Mouse (Mus musculus) intestine, embryonic 15.5 days (tissue): ENCODE measurements at regions not wholly inside any gene's neighbourhood (a gene's known extent, or its start where the extent isn't known, plus 50 kb on each side); places are given as distances from the start of the nearest gene placed in this dataset.

ENCODE experiments used
- ATAC-seq: fragments of 200-750 bp; cut with Nextera tagmentation; 2 replicates; pipeline ENCODE4 v1.8.0; 2017; ENCODE audit warnings: moderate TSS enrichment, moderate library complexity
- H3K27ac ChIP-seq: fragments of 300-500 bp; sonication (generic); 2 replicates; pipeline ENCODE4 v1.5.1; 2015; ENCODE audit warnings: mild to moderate bottlenecking, inconsistent platforms
- H3K27me3 ChIP-seq: fragments of 300-500 bp; sonication (generic); replicated peaks from 2 replicates; pipeline ENCODE4 v1.6.1; 2015; ENCODE audit warnings: inconsistent platforms
- H3K36me3 ChIP-seq: fragments of 300-500 bp; sonication (generic); 2 replicates; pipeline ENCODE4 v1.6.1; 2015; ENCODE audit warnings: inconsistent platforms
- H3K4me1 ChIP-seq: fragments of 300-500 bp; sonication (generic); replicated peaks from 2 replicates; pipeline ENCODE4 v1.6.1; 2015; ENCODE audit warnings: inconsistent platforms
- H3K4me2 ChIP-seq: fragments of 300-500 bp; sonication (generic); replicated peaks from 2 replicates; pipeline ENCODE4 v1.6.1; 2015; ENCODE audit warnings: mild to moderate bottlenecking, inconsistent platforms
- H3K4me3 ChIP-seq: fragments of 300-500 bp; sonication (generic); replicated peaks from 2 replicates; pipeline ENCODE4 v1.5.1; 2015; ENCODE audit warnings: inconsistent platforms
- H3K9ac ChIP-seq: fragments of 300-500 bp; sonication (generic); 2 replicates; pipeline ENCODE4 v1.6.1; 2015; ENCODE audit warnings: inconsistent platforms
- H3K9me3 ChIP-seq: fragments of 300-500 bp; sonication (generic); 2 replicates; pipeline ENCODE4 v1.6.1; 2016; ENCODE audit warnings: inconsistent platforms
- WGBS: fragments of 180-500 bp; shearing (Covaris S2); methylation state at CpG from one replicate; pipeline ENCODE4 v1.1.7; 2015; 5-methylcytosine and 5-hydroxymethylcytosine counted together

DNA sequence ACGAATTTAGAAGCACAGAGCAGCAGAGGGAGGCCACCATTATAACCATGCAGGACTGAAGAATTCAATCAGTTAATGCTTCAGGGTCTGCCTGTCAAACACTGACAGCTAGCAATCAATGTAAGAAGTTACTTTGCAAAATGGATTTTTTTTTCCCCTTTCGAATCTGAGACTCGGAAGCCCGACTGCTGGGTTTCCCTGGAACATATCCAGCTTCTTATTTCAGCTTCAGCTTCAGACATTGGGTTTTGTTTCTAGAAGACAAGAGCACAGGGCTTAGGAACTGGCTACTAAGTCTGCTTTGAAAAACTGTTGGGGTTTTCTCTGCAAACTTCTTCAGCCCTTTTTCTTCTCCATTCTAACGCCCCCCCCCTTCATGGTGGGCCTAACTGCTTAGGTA is 288.4 kb downstream of the Sox4 start:
- WGBS, result 44% methylated on average over 5 of the region's 5 CpGs

DNA sequence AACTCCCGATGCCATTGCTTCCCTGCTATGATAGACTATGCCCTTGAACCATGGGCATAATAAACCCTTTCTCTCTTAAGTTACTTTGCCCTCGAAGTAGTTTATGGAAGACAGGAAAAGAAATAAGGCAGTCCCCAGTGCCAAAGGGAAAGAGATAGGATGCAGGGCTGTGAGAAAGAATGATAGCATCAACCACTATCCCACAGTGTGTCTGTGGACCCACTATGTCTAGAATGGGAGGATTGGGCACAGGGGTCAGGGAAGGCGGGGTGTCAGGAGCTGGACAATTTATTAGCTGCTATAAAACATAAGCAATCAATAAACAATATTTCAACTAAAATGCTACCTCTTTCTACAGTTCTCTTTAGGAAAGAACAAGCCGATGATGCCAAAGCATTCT is 288.8 kb downstream of the Sox4 start:
- Histone ChIP-seq H3K36me3 (no peaks in the 10 kb centered on the region), H3K27me3 (no peaks in the 10 kb centered on the region), H3K4me1 (peaks cover 21% of the 10 kb centered on the region), H3K4me3 (no peak overlapping the region), H3K9me3 (no peaks in the 10 kb centered on the region), H3K27ac (no peak overlapping the region), H3K9ac (no peak overlapping the region), H3K4me2 (no peak overlapping the region)
- 44% methylated on average over 4 of the region's 4 CpGs for WGBS
- ATAC-seq, result no peak

More for the DNA sequence above, 288.4 kb downstream of the Sox4 start:
- Histone ChIP-seq H3K9ac (no peak overlapping the region), H3K27ac (no peak overlapping the region), H3K4me3 (no peak overlapping the region), H3K4me1 (peaks cover 20% of the 10 kb centered on the region), H3K27me3 (no peaks in the 10 kb centered on the region), H3K4me2 (no peak overlapping the region), H3K36me3 (no peaks in the 10 kb centered on the region), H3K9me3 (no peaks in the 10 kb centered on the region)
- ATAC-seq, result no peak

DNA sequence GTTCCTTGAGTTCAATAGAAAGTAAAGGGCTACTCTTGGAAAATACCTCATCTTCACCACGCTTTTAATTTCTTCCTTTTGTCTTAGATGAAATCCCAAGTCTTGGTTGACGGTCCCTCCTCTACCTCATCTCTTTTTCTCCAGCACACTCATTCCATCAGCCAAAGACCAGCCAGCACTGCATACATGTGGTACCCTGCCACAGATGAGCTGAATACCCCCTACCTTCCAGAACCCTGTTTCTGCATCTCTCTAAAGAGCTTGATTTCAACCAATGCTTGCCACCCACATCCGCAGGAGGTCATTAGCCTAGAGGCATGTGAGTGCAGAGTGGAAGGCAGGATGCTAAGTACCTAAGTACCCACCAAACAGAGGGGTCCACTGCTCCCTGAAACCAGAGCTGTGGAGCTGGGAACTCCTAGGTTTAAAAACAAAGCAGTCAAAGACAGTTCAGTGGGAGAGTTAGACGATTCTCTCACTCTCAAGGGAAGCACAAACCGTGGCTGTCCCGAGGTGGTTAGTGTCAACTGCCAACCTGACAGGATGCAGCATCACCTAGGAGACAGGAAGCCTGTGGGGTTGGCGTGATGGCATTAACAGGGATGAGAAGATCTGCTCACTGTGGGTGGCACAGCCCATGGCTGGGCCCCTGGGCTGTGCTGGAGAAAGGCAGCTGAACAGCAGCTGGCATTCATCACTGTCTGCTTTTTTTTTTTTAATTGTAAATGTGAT is 289.4 kb downstream of the Sox4 start:
- peak overlapping the region; percentile 11; the same call in 1 of the 2 replicates for H3K27ac ChIP-seq
- no peaks in the 10 kb centered on the region for H3K36me3 ChIP-seq
- H3K27me3 ChIP-seq, result no peaks in the 10 kb centered on the region
- ATAC-seq, result no peak
- H3K9ac ChIP-seq, result no peak overlapping the region
- H3K9me3 ChIP-seq, result no peaks in the 10 kb centered on the region
- H3K4me3 ChIP-seq, result no peak overlapping the region
- WGBS, result 51% methylated on average over 7 of the region's 7 CpGs
- H3K4me2 ChIP-seq, result no peak overlapping the region
- H3K4me1 ChIP-seq, result peaks cover 24% of the 10 kb centered on the region

DNA sequence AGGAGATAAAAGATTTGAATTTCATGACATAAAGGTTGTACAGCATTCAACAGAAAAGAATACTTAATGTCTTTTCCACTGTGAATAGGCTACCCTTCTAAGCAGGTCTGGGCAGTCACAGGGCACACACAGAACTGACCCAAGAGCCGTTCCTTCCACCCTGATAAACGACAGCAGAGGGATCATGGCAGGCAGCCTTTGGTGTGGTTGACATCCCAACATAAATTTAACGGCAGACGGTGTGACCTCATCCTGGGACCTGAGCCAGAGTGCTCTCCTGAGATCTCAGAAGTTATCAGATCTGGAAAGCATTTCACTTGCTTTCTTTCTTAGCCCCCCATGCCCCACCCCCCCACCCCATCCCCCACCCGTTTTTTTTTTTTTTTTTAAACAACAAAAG is 290.1 kb downstream of the Sox4 start:
- Histone ChIP-seq H3K27me3 (no peaks in the 10 kb centered on the region), H3K4me1 (peaks cover 24% of the 10 kb centered on the region), H3K36me3 (no peaks in the 10 kb centered on the region), H3K27ac (no peak overlapping the region), H3K4me3 (no peak overlapping the region), H3K9ac (no peak overlapping the region), H3K4me2 (no peak overlapping the region), H3K9me3 (no peaks in the 10 kb centered on the region)
- WGBS, result 18% methylated on average over 5 of the region's 5 CpGs
- ATAC-seq, result no peak

DNA sequence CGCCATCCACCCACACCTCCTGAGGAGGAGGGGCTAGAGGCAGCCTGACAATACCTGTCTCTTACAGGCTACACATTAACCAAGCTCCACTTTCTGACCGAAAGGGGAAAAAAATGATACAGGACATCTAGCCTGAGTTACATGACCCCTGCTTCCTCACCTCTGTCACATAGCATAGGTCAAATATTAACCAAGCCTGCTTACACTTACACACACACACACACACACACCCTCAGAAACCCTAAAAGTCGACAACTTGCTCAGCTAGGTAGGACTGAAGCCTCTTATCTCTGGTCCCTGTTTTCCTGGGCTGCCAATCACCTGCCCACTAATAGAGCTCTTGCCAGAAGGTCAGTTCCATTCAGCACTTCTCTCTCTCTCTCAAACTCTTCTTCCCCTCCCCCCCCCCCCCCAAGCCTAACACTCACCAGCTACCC is 291.2 kb downstream of the Sox4 start:
- WGBS, result 64% methylated on average over 3 of the region's 3 CpGs
- ATAC-seq, result peak; percentile 89
- no peak overlapping the region for H3K4me3 ChIP-seq
- H3K4me1 ChIP-seq, result peaks cover 24% of the 10 kb centered on the region
- no peak overlapping the region for H3K9ac ChIP-seq
- H3K27ac ChIP-seq, result no peak overlapping the region
- no peaks in the 10 kb centered on the region for H3K9me3 ChIP-seq
- no peaks in the 10 kb centered on the region for H3K36me3 ChIP-seq
- no peak overlapping the region for H3K4me2 ChIP-seq
- no peaks in the 10 kb centered on the region for H3K27me3 ChIP-seq

DNA sequence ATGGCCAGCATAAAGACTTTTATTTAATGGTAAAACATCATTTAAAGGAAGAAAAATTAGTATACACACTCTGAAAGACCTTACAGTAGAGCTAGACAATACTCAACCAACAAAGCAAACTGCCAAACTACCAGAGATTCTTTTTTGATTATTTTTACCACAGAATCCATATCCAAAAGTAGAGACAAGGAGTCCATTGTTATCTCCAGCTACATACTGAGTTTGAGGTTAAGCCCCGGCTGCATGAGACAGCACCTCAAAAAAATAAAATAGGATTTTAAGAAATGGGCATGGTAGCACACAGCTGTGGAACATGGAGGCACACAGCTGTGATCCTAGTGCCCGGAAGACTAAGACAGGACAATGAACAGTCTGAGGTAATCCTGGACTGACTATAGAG is 293.4 kb downstream of the Sox4 start:
- WGBS, result 88% methylated on average over 2 of the region's 2 CpGs
- no peak overlapping the region for H3K27ac ChIP-seq
- no peak overlapping the region for H3K9ac ChIP-seq
- no peaks in the 10 kb centered on the region for H3K9me3 ChIP-seq
- H3K27me3 ChIP-seq, result no peaks in the 10 kb centered on the region
- peaks cover 17% of the 10 kb centered on the region for H3K4me1 ChIP-seq
- no peak for ATAC-seq
- H3K36me3 ChIP-seq, result no peaks in the 10 kb centered on the region
- H3K4me3 ChIP-seq, result no peak overlapping the region
- H3K4me2 ChIP-seq, result no peak overlapping the region

DNA sequence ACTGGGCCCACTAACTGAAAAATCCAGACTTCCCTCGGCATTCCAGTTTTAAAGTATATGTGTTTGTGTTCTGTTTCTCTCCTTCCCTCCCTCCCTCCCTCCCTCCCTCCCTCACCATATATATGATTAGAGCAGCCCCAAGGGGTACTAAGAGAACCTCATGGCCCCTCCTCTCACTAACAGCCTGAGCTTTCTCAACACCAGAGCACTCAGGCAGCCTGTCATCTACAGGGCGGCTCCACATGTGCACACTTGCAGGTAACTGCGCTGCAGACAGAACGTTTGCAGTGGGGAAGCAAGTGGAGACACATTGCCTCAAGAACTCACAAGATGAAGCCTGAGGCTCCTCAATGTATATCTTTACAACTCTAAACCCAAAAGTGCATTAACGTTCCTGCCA is 294.9 kb downstream of the Sox4 start:
- Histone ChIP-seq H3K9me3 (no peaks in the 10 kb centered on the region), H3K27me3 (no peaks in the 10 kb centered on the region), H3K9ac (no peak overlapping the region), H3K4me1 (peaks cover 6% of the 10 kb centered on the region), H3K27ac (no peak overlapping the region), H3K4me3 (no peak overlapping the region), H3K4me2 (no peak overlapping the region), H3K36me3 (no peaks in the 10 kb centered on the region)
- ATAC-seq, result no peak
- 35% methylated on average over 5 of the region's 5 CpGs for WGBS

DNA sequence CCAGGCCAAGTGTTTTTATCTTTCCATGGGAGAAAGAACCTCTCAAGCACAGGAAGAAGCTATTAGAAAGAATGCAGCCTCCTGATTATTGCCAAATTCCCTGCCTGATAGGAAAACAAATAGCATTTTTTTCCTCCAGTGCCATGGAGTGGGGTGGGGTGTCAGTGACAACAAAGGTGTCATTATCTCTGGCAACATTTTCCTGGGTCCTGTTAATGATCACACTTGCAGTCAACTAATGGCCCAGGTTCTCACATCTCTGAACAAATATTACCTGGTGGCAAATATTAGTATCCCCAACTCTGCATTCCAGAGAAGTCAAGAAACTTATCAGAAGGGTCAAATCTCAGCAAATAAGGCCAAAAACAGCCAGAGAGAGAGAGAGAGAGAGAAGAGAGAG is 298.6 kb downstream of the Sox4 start:
- peaks cover 4% of the 10 kb centered on the region; the same call in 1 of the 2 replicates for H3K4me1 ChIP-seq
- no peaks in the 10 kb centered on the region for H3K36me3 ChIP-seq
- no peak overlapping the region for H3K4me2 ChIP-seq
- H3K27me3 ChIP-seq, result no peaks in the 10 kb centered on the region
- no peak overlapping the region for H3K9ac ChIP-seq
- H3K27ac ChIP-seq, result no peak overlapping the region
- H3K4me3 ChIP-seq, result no peak overlapping the region
- no peaks in the 10 kb centered on the region for H3K9me3 ChIP-seq
- no peak for ATAC-seq

DNA sequence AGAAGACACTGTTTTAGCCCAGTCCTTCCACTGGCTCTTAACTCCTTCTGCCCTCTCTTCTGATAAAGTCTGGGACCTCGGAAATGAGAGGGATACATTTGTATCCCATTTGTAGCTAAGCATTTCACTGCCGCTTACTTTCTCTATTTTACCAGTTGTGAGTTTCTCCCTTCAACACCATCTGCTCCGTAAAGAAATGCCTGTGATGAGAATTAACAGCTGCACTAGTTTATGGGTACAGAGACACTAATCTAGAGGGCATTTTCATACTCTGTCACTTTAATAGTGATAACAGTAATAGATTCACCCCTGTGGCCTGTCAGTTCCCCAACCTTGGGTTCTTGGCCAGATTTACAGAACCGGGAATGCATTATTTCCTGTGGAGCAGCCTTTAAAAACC is 300.2 kb downstream of the Sox4 start:
- Histone ChIP-seq H3K4me1 (no peaks in the 10 kb centered on the region), H3K36me3 (no peaks in the 10 kb centered on the region), H3K4me2 (no peak overlapping the region), H3K9ac (no peak overlapping the region), H3K27me3 (no peaks in the 10 kb centered on the region), H3K27ac (no peak overlapping the region), H3K4me3 (no peak overlapping the region), H3K9me3 (no peaks in the 10 kb centered on the region)
- ATAC-seq, result no peak
- 72% methylated on average over 4 of the region's 4 CpGs for WGBS

DNA sequence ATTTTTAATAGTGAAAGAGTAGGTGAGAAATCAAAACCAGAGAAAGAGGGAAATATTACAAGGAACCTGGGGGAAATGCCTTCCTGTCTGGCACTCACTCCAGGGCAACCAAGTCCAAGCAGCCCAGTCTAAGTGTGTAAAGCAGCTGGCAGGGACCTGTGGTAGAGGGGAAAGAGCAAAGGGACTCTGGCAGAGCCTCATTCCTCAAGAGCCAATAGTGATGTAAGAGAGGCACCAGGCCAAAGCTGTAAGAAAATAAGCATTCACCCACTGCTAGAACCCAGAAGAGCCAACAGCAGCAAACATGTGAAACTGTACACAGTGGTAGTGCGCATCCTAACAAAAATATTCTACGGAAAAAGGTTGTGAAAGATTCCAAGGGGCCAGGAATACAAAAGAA is 301.7 kb downstream of the Sox4 start:
- H3K9me3 ChIP-seq, result no peaks in the 10 kb centered on the region
- H3K4me1 ChIP-seq, result no peaks in the 10 kb centered on the region
- H3K27ac ChIP-seq, result no peak overlapping the region
- 91% methylated on average over 2 of the region's 2 CpGs for WGBS
- no peak for ATAC-seq
- H3K4me2 ChIP-seq, result no peak overlapping the region
- H3K9ac ChIP-seq, result no peak overlapping the region
- no peaks in the 10 kb centered on the region for H3K36me3 ChIP-seq
- H3K4me3 ChIP-seq, result no peak overlapping the region
- H3K27me3 ChIP-seq, result no peaks in the 10 kb centered on the region

DNA sequence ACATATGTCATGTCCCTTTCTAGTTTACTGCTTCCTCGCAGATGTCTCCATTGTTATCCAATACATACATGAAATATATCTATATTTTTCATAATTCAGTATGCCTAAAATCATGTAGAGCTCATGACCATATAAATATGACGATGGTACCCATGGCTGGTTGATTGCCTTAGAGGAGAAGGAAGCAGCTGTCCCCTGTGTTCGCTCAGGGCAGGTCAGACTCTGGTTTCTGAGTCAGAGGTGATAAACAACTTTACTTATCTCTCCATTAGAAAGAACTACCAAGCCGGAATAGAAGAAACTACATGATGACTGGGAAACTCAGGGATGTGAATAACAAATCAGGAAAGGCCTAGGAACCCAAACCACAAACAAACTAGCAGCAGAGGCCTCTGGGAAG is 307.6 kb downstream of the Sox4 start:
- Histone ChIP-seq H3K9ac (no peak overlapping the region), H3K27ac (no peak overlapping the region), H3K9me3 (no peaks in the 10 kb centered on the region), H3K4me3 (no peak overlapping the region), H3K27me3 (no peaks in the 10 kb centered on the region), H3K4me2 (no peak overlapping the region), H3K4me1 (no peaks in the 10 kb centered on the region), H3K36me3 (no peaks in the 10 kb centered on the region)
- no peak for ATAC-seq
- 66% methylated on average over 4 of the region's 4 CpGs for WGBS

DNA sequence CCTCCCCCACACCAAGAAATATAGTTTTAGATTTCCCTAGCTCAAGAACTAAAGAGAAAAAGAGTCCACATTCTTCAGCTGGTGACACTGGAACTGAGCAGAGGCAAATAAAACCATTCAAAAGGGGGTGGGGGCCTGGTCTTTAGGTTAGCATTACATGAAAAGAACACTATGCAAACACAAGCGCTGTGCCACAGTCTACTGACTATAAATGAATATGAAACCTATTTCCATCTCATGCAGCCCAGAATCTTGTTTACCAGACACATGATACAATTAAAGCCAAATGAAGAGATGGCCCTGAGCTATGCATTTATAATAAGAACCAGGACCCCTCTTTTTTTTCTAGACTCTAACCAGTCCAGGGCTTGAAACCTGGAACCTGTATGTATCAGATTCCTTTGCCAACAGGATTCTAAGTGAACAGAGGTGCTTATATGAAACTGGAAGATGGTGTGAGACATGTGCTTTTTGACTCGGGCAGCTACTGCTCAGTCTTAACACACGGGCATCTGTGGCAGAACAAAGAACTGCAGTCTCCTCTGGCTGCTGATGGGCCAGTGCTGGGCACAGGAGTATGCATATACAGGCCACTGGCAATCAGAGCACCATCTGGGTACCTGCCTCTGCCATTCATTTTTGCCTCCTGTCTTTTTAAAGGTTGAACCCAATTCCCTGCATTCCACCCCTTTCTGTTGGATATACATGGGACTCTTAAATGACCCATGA is 308.5 kb downstream of the Sox4 start:
- Histone ChIP-seq H3K4me3 (no peak overlapping the region), H3K4me1 (no peaks in the 10 kb centered on the region), H3K9ac (no peak overlapping the region), H3K9me3 (no peaks in the 10 kb centered on the region), H3K36me3 (no peaks in the 10 kb centered on the region), H3K27ac (no peak overlapping the region), H3K27me3 (no peaks in the 10 kb centered on the region), H3K4me2 (no peak overlapping the region)
- WGBS, result 74% methylated on average over 3 of the region's 3 CpGs
- ATAC-seq, result no peak

DNA sequence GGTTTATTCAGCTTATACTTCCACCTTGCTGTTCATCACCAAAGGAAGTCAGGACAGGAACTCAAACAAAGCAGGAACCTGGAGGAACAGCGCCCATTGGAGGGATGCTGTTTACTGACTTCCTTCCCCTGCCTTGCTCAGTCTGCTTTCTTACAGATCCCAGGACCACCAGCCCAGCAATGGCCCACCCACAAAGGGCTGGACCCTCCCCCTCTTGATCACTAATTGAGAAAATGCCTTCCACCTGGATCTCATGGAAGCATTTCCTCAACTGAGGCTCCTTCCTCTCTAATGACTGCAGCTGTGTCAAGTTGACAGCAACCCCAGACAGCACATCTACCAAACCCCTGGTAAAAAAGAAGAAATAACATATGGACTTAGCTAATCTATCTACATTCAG is 312.7 kb downstream of the Sox4 start:
- no peak overlapping the region for H3K4me3 ChIP-seq
- H3K9ac ChIP-seq, result no peak overlapping the region
- H3K9me3 ChIP-seq, result no peaks in the 10 kb centered on the region
- H3K27ac ChIP-seq, result no peak overlapping the region
- no peak overlapping the region for H3K4me2 ChIP-seq
- H3K27me3 ChIP-seq, result no peaks in the 10 kb centered on the region
- ATAC-seq, result no peak
- 73% methylated on average over 1 of the region's 1 CpGs for WGBS
- H3K4me1 ChIP-seq, result 0 out of 2 replicates have a peak, but pooled peaks cover under 1% of the 10 kb centered on the region
- H3K36me3 ChIP-seq, result no peaks in the 10 kb centered on the region
